In the genomic region with DNA sequence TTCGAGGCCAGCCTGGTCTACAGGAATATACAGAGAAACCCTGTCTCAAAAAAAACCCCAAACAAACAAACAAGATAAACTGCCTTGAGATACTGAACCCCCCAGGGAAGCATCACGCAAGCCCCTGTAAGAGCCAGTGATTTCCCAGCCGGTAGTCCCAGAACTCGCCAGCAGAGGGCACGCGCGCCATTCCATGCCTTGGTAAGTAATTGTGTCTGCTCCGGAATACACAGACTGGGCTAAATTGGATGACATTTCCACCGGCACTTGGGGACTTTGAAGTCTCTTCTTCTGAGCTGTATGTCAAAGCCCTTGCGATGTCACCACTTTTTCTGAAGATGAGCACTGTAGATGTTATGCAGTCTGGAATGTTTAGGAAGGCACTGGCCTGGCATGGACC, we compare ENCODE assay signal across 8 mouse cellular contexts. TPM values are rescaled to one million over a fixed set of nuclear protein-coding genes. Genes with fewer than 3 reads are reported as not detected.
A peak's percentile ranks its signal among the peaks of the same experiment; 100 is the strongest.
DNase-seq lines count a peak whose midpoint lies in the region; ATAC-seq and TF ChIP-seq lines count a peak whose summit lies in the region.

No protein-coding gene starts in this region.

- peak; percentile 90 for TF ChIP-seq CTCF in ES-Bruce4 (IDR thresholded peaks at IDR 0.05; ENCODE audit: low read depth, low read length)
- peak; percentile 91 for TF ChIP-seq CTCF in layer of hippocampus, adult 2 months (conservative IDR thresholded peaks at IDR 0.05)
- TF ChIP-seq CTCF in thymus, adult 2 months (IDR thresholded peaks at IDR 0.05; ENCODE audit: borderline replicate concordance, control insufficient read depth, extremely low read depth, insufficient read depth, low read length, poor library complexity), result peak; percentile 94

- no peak overlapping the region for H3K27ac ChIP-seq in ES-Bruce4 (ENCODE audit: insufficient read depth, low read length)
- H3K27ac ChIP-seq in forebrain, embryonic 13.5 days, result no peak overlapping the region
- no peak overlapping the region for H3K27ac ChIP-seq in layer of hippocampus, adult 2 months
- no peak overlapping the region for H3K27ac ChIP-seq in lung, embryonic 16.5 days (ENCODE audit: low read length)
- H3K27ac ChIP-seq in thymus, adult 2 months (ENCODE audit: control insufficient read depth, insufficient read depth, low read length), result no peak overlapping the region

- H3K4me2 ChIP-seq in forebrain, embryonic 13.5 days, result no peak overlapping the region
- H3K4me2 ChIP-seq in lung, embryonic 16.5 days (ENCODE audit: low read depth, low read length), result no peak overlapping the region

- H3K4me3 ChIP-seq in ES-Bruce4 (ENCODE audit: low read depth, low read length), result no peak overlapping the region
- no peak overlapping the region for H3K4me3 ChIP-seq in forebrain, embryonic 13.5 days
- no peak overlapping the region for H3K4me3 ChIP-seq in layer of hippocampus, adult 2 months
- H3K4me3 ChIP-seq in lung, embryonic 16.5 days (ENCODE audit: low read length), result no peak overlapping the region
- no peak overlapping the region for H3K4me3 ChIP-seq in thymus, adult 2 months (ENCODE audit: control insufficient read depth, insufficient read depth, low read length)

- intact Hi-C loops in heart, postnatal 25 days (cut with DNase I), result loop anchor here (2.0 to 10.0 kb wide), 2 partner anchors 117 to 225 kb away; no protein-coding TSS in a partner anchor

- H3K9me3 ChIP-seq in ES-Bruce4 (replicated peaks; ENCODE audit: control insufficient read depth, insufficient read depth, low read length, poor library complexity, severe bottlenecking), result no peaks in the 10 kb centered on the region
- no peaks in the 10 kb centered on the region for H3K9me3 ChIP-seq in forebrain, embryonic 13.5 days (replicated peaks)
- H3K9me3 ChIP-seq in lung, embryonic 16.5 days (ENCODE audit: control insufficient read depth, low read length), result no peaks in the 10 kb centered on the region

- no peaks in the 10 kb centered on the region for H3K27me3 ChIP-seq in ES-Bruce4 (ENCODE audit: control insufficient read depth, insufficient read depth, low read length, poor library complexity, severe bottlenecking)
- no peaks in the 10 kb centered on the region for H3K27me3 ChIP-seq in forebrain, embryonic 13.5 days
- no peaks in the 10 kb centered on the region for H3K27me3 ChIP-seq in lung, embryonic 16.5 days (ENCODE audit: control insufficient read depth, insufficient read depth, low read depth, low read length)
- no peaks in the 10 kb centered on the region for H3K27me3 ChIP-seq in thymus, adult 2 months (ENCODE audit: control insufficient read depth, insufficient read depth, low read length)

- TF ChIP-seq POLR2A in ES-Bruce4 (IDR thresholded peaks at IDR 0.05; ENCODE audit: insufficient read depth, low read length), result no peak
- TF ChIP-seq POLR2A in thymus, adult 2 months (IDR thresholded peaks at IDR 0.05; ENCODE audit: control insufficient read depth, extremely low read depth, insufficient read depth, low read length, poor library complexity), result no peak

- DNase-seq in c-Kit-positive CD71-positive TER-119-negative erythroid progenitor cells, embryonic 14.5 days (ENCODE audit: low read depth), result peak; percentile 87
- peak; percentile 82 for DNase-seq in heart, postnatal 25 days (ENCODE audit: low spot score)
- DNase-seq in layer of hippocampus, adult 2 months (ENCODE audit: low spot score in 2 of 2), result peak; percentile 85 to 96
- peak; percentile 92 for DNase-seq in ovary, postnatal 10 days (ENCODE audit: low spot score)
- DNase-seq in thymus, adult 2 months, result peak; percentile 93

- 1% methylated on average over 10 of the region's 10 CpGs for WGBS in forebrain, embryonic 13.5 days
- WGBS in lung, embryonic 16.5 days, result 1% methylated on average over 10 of the region's 10 CpGs
- WGBS in thymus, adult 2 months, result 2% methylated on average over 10 of the region's 10 CpGs

- ATAC-seq in forebrain, embryonic 13.5 days, result peak; percentile 66
- peak; percentile 65 for ATAC-seq in lung, embryonic 16.5 days (ENCODE audit: low read depth)

- TF ChIP-seq EP300 in ES-Bruce4 (IDR thresholded peaks at IDR 0.05; ENCODE audit: insufficient read depth, low read depth, low read length), result peak; percentile 32; the same call in 1 of the 2 replicates

- H3K9ac ChIP-seq in ES-Bruce4 (ENCODE audit: low read depth, poor library complexity, severe bottlenecking), result no peak overlapping the region
- no peak overlapping the region for H3K9ac ChIP-seq in forebrain, embryonic 13.5 days
- H3K9ac ChIP-seq in lung, embryonic 16.5 days (ENCODE audit: low read length), result no peak overlapping the region

- no peaks in the 10 kb centered on the region for H3K4me1 ChIP-seq in ES-Bruce4 (ENCODE audit: control insufficient read depth, insufficient read depth, low read length)
- no peaks in the 10 kb centered on the region for H3K4me1 ChIP-seq in forebrain, embryonic 13.5 days
- peaks cover 7% of the 10 kb centered on the region; the same call in 1 of the 2 replicates for H3K4me1 ChIP-seq in lung, embryonic 16.5 days (replicated peaks; ENCODE audit: control insufficient read depth, insufficient read depth, low read length)
- peaks cover 27% of the 10 kb centered on the region for H3K4me1 ChIP-seq in thymus, adult 2 months (replicated peaks; ENCODE audit: control insufficient read depth, insufficient read depth, low read length)

- no peaks in the 10 kb centered on the region for H3K36me3 ChIP-seq in ES-Bruce4 (ENCODE audit: control insufficient read depth, insufficient read depth, low read length, poor library complexity, severe bottlenecking)
- peaks cover 50% of the 10 kb centered on the region for H3K36me3 ChIP-seq in forebrain, embryonic 13.5 days (ENCODE audit: poor library complexity, severe bottlenecking)
- peaks cover 29% of the 10 kb centered on the region for H3K36me3 ChIP-seq in lung, embryonic 16.5 days (ENCODE audit: control insufficient read depth, insufficient read depth, low read length)
- peaks cover 13% of the 10 kb centered on the region for H3K36me3 ChIP-seq in thymus, adult 2 months (ENCODE audit: control insufficient read depth, insufficient read depth, low read length)

RNA-seq across cellular contexts. Expression of a gene that starts 12.2 kb away (rescaled TPM):
- polyA plus RNA-seq in ES-Bruce4 (2011; ENCODE audit: insufficient read depth, insufficient read length, low read depth, missing spikeins), result 66.7 and 88.2 TPM in 2 replicates
- 61.3 and 62.0 TPM in 2 replicates for polyA plus RNA-seq in forebrain, embryonic 13.5 days (2015; fragmentation: Nextera tagmentation; extraction: Ambion mirVana)
- 10 to 100 TPM; 28.1 to 32.4 TPM for total RNA-seq in heart, postnatal 25 days (2021)
- total RNA-seq in layer of hippocampus, adult 2 months (2021), result 10 to 100 TPM in 1 of 2 experiments, 1 to 10 TPM in 1; 7.5 to 11.7 TPM
- 308 and 326 TPM in 2 replicates for polyA plus RNA-seq in lung, embryonic 16.5 days (2015; fragmentation: Nextera tagmentation; extraction: Ambion mirVana)
- 22.2 and 34.9 TPM in 2 replicates for polyA plus RNA-seq in thymus, adult 2 months (2012; rRNA removed)

RNA-seq across cellular contexts. Expression of a gene that starts 17.4 kb away (rescaled TPM):
- polyA plus RNA-seq in ES-Bruce4 (2011; ENCODE audit: insufficient read depth, insufficient read length, low read depth, missing spikeins), result 7.7 and 12.0 TPM in 2 replicates
- 14.7 and 14.8 TPM in 2 replicates for polyA plus RNA-seq in forebrain, embryonic 13.5 days (2015; fragmentation: Nextera tagmentation; extraction: Ambion mirVana)
- total RNA-seq in heart, postnatal 25 days (2021), result 1 to 10 TPM; 6.8 to 7.1 TPM
- 1 to 10 TPM; 5.7 to 8.4 TPM for total RNA-seq in layer of hippocampus, adult 2 months (2021)
- polyA plus RNA-seq in lung, embryonic 16.5 days (2015; fragmentation: Nextera tagmentation; extraction: Ambion mirVana), result 28.7 and 31.9 TPM in 2 replicates
- polyA plus RNA-seq in thymus, adult 2 months (2012; rRNA removed), result 32.4 and 40.5 TPM in 2 replicates

RNA-seq across cellular contexts. Expression of a gene that starts 17.6 kb away (rescaled TPM):
- 58.1 and 62.4 TPM in 2 replicates for polyA plus RNA-seq in ES-Bruce4 (2011; ENCODE audit: insufficient read depth, insufficient read length, low read depth, missing spikeins)
- polyA plus RNA-seq in forebrain, embryonic 13.5 days (2015; fragmentation: Nextera tagmentation; extraction: Ambion mirVana), result 52.7 and 58.5 TPM in 2 replicates
- 10 to 100 TPM; 25.7 to 27.8 TPM for total RNA-seq in heart, postnatal 25 days (2021)
- 10 to 100 TPM; 54.2 to 57.7 TPM for total RNA-seq in layer of hippocampus, adult 2 months (2021)
- polyA plus RNA-seq in lung, embryonic 16.5 days (2015; fragmentation: Nextera tagmentation; extraction: Ambion mirVana), result 72.5 and 77.8 TPM in 2 replicates
- polyA plus RNA-seq in thymus, adult 2 months (2012; rRNA removed), result 159 and 165 TPM in 2 replicates

RNA-seq across cellular contexts. Expression of a gene that starts 23.8 kb away (rescaled TPM):
- polyA plus RNA-seq in ES-Bruce4 (2011; ENCODE audit: insufficient read depth, insufficient read length, low read depth, missing spikeins), result 2.0 and 2.5 TPM in 2 replicates
- 8.0 and 9.9 TPM in 2 replicates for polyA plus RNA-seq in forebrain, embryonic 13.5 days (2015; fragmentation: Nextera tagmentation; extraction: Ambion mirVana)
- 10 to 100 TPM; 66.1 to 71.7 TPM for total RNA-seq in heart, postnatal 25 days (2021)
- total RNA-seq in layer of hippocampus, adult 2 months (2021), result 10 to 100 TPM; 17.8 to 19.0 TPM
- 93.7 and 97.1 TPM in 2 replicates for polyA plus RNA-seq in lung, embryonic 16.5 days (2015; fragmentation: Nextera tagmentation; extraction: Ambion mirVana)
- 30.8 and 38.9 TPM in 2 replicates for polyA plus RNA-seq in thymus, adult 2 months (2012; rRNA removed)

RNA-seq across cellular contexts. Expression of a gene that starts 27.2 kb away (rescaled TPM):
- polyA plus RNA-seq in ES-Bruce4 (2011; ENCODE audit: insufficient read depth, insufficient read length, low read depth, missing spikeins), result 35.0 and 35.5 TPM in 2 replicates
- 14.9 and 17.2 TPM in 2 replicates for polyA plus RNA-seq in forebrain, embryonic 13.5 days (2015; fragmentation: Nextera tagmentation; extraction: Ambion mirVana)
- total RNA-seq in heart, postnatal 25 days (2021), result 10 to 100 TPM; 23.2 to 27.7 TPM
- 10 to 100 TPM; 77.6 to 81.4 TPM for total RNA-seq in layer of hippocampus, adult 2 months (2021)
- 9.2 TPM in 2 replicates for polyA plus RNA-seq in lung, embryonic 16.5 days (2015; fragmentation: Nextera tagmentation; extraction: Ambion mirVana)
- polyA plus RNA-seq in thymus, adult 2 months (2012; rRNA removed), result 32.7 and 43.5 TPM in 2 replicates
